Mouse (Mus musculus): Measurements from ENCODE around the gene Ctf2. TPM values are rescaled to one million over a fixed set of nuclear protein-coding genes. Genes with fewer than 3 reads are reported as not detected.
A peak's percentile ranks its signal among the peaks of the same experiment; 100 is the strongest.

The Ctf2 gene
- total and polyA plus RNA-seq, 2 experiments from 2014 or later: not detected

- Histone ChIP-seq H3K4me3 (ENCODE audit: low read length) (peak overlapping the region; percentile 75), H3K27ac (peak overlapping the region; percentile 97; the same call in 1 of the 2 replicates), H3K36me3 (ENCODE audit: insufficient read depth, low read length) (peaks cover 5% of the 10 kb centered on the region; the same call in 1 of the 2 replicates), H3K4me1 (ENCODE audit: insufficient read depth, low read length) (peaks cover 15% of the 10 kb centered on the region), H3K27me3 (ENCODE audit: insufficient read depth, low read length) (no peaks in the 10 kb centered on the region), H3K9me3 (ENCODE audit: low read length) (no peaks in the 10 kb centered on the region), H3K4me2 (ENCODE audit: low read depth, low read length) (peak overlapping the region; percentile 77), H3K9ac (replicated peaks; ENCODE audit: low read length) (no peak overlapping the region)
- DNase-seq (ENCODE audit: low spot score) (no peak), ATAC-seq (no peak)
- no peak for TF ChIP-seq CTCF (IDR thresholded peaks at IDR 0.05; ENCODE audit: low read depth)
- 79% methylated on average over 5 of the region's 5 CpGs for WGBS
Measured at GRCm38 (mm10) chr7:127709261-127709979, 22.5 kb downstream of the Ctf2 start.

GRCm38 (mm10) chr7:127708207-127709078 is 23.5 kb downstream of the Ctf2 start, which contains the start of gene Bcl7c:
Gene Bcl7c (minus strand): TSS chr7:127708933.
- peak within 1 kb of the TSS; percentile 75 for H3K4me3 ChIP-seq (ENCODE audit: low read length)
- peak; percentile 62 for TF ChIP-seq CTCF (IDR thresholded peaks at IDR 0.05; ENCODE audit: low read depth)
- 1% methylated on average over 77 of the region's 90 CpGs for WGBS

GRCm38 (mm10) chr7:127707957-127708206 is 24.1 kb downstream of the Ctf2 start:
- Histone ChIP-seq H3K36me3 (ENCODE audit: insufficient read depth, low read length) (peaks cover 10% of the 10 kb centered on the region; the same call in 1 of the 2 replicates), H3K9me3 (ENCODE audit: low read length) (no peaks in the 10 kb centered on the region), H3K9ac (replicated peaks; ENCODE audit: low read length) (peak overlapping the region; percentile 94), H3K27ac (peak overlapping the region; percentile 97), H3K27me3 (ENCODE audit: insufficient read depth, low read length) (no peaks in the 10 kb centered on the region), H3K4me3 (ENCODE audit: low read length) (peak overlapping the region; percentile 75), H3K4me2 (ENCODE audit: low read depth, low read length) (peak overlapping the region; percentile 77), H3K4me1 (ENCODE audit: insufficient read depth, low read length) (peaks cover 15% of the 10 kb centered on the region)
- WGBS: 1% methylated on average over 5 of the region's 5 CpGs
- no peak for TF ChIP-seq CTCF (IDR thresholded peaks at IDR 0.05; ENCODE audit: low read depth)
- no peak for ATAC-seq
- no peak for DNase-seq (ENCODE audit: low spot score)

More at GRCm38 (mm10) chr7:127708207-127709078, 23.5 kb downstream of the Ctf2 start, which contains the start of gene Bcl7c:
- H3K9me3 ChIP-seq (ENCODE audit: low read length): no peaks in the 10 kb centered on the region
- ATAC-seq: peak; percentile 90
- no peaks in the 10 kb centered on the region for H3K27me3 ChIP-seq (ENCODE audit: insufficient read depth, low read length)
- DNase-seq (ENCODE audit: low spot score): peak; percentile 94
- peak within 1 kb of the TSS; percentile 94 for H3K9ac ChIP-seq (replicated peaks; ENCODE audit: low read length)
- H3K4me1 ChIP-seq (ENCODE audit: insufficient read depth, low read length): peaks cover 15% of the 10 kb centered on the region
- H3K36me3 ChIP-seq (ENCODE audit: insufficient read depth, low read length): peaks cover 10% of the 10 kb centered on the region; the same call in 1 of the 2 replicates
- H3K4me2 ChIP-seq (ENCODE audit: low read depth, low read length): peak within 1 kb of the TSS; percentile 77
- H3K27ac ChIP-seq: peak within 1 kb of the TSS; percentile 97

- Histone ChIP-seq H3K4me1 (ENCODE audit: insufficient read depth, low read length) (peaks cover 9% of the 10 kb centered on the region), H3K9ac (replicated peaks; ENCODE audit: low read length) (peak overlapping the region; percentile 94), H3K36me3 (ENCODE audit: insufficient read depth, low read length) (peaks cover 10% of the 10 kb centered on the region; the same call in 1 of the 2 replicates), H3K27ac (peak overlapping the region; percentile 97), H3K9me3 (ENCODE audit: low read length) (no peaks in the 10 kb centered on the region), H3K4me3 (ENCODE audit: low read length) (peak overlapping the region; percentile 75), H3K4me2 (ENCODE audit: low read depth, low read length) (peak overlapping the region; percentile 77), H3K27me3 (ENCODE audit: insufficient read depth, low read length) (no peaks in the 10 kb centered on the region)
- TF ChIP-seq CTCF (IDR thresholded peaks at IDR 0.05; ENCODE audit: low read depth): no peak
- whole genome bisulfite sequencing: 30% methylated on average over 22 of the region's 22 CpGs
- peak; percentile 24 for DNase-seq (ENCODE audit: low spot score)
- ATAC-seq: no peak
Measured at GRCm38 (mm10) chr7:127707045-127707956, 24.7 kb downstream of the Ctf2 start.

- Histone ChIP-seq H3K9me3 (ENCODE audit: low read length) (no peaks in the 10 kb centered on the region), H3K27me3 (ENCODE audit: insufficient read depth, low read length) (no peaks in the 10 kb centered on the region), H3K4me2 (ENCODE audit: low read depth, low read length) (no peak overlapping the region), H3K4me3 (ENCODE audit: low read length) (no peak overlapping the region), H3K36me3 (ENCODE audit: insufficient read depth, low read length) (peaks cover 10% of the 10 kb centered on the region; the same call in 1 of the 2 replicates), H3K27ac (no peak overlapping the region), H3K4me1 (ENCODE audit: insufficient read depth, low read length) (peaks cover 8% of the 10 kb centered on the region), H3K9ac (replicated peaks; ENCODE audit: low read length) (no peak overlapping the region)
- DNase-seq (ENCODE audit: low spot score): no peak
- TF ChIP-seq CTCF (IDR thresholded peaks at IDR 0.05; ENCODE audit: low read depth): no peak
- 63% methylated on average over 4 of the region's 4 CpGs for WGBS
- ATAC-seq: no peak
Measured at GRCm38 (mm10) chr7:127705706-127706105, 26.3 kb downstream of the Ctf2 start.

- DNase-seq (ENCODE audit: low spot score) (no peak), ATAC-seq (no peak)
- H3K4me3 ChIP-seq (ENCODE audit: low read length): no peak overlapping the region
- no peak overlapping the region for H3K9ac ChIP-seq (replicated peaks; ENCODE audit: low read length)
- H3K9me3 ChIP-seq (ENCODE audit: low read length): no peaks in the 10 kb centered on the region
- peaks cover 8% of the 10 kb centered on the region for H3K4me1 ChIP-seq (ENCODE audit: insufficient read depth, low read length)
- no peak overlapping the region for H3K27ac ChIP-seq
- WGBS: 77% methylated on average over 6 of the region's 6 CpGs
- H3K4me2 ChIP-seq (ENCODE audit: low read depth, low read length): no peak overlapping the region
- H3K36me3 ChIP-seq (ENCODE audit: insufficient read depth, low read length): peaks cover 15% of the 10 kb centered on the region; the same call in 1 of the 2 replicates
- H3K27me3 ChIP-seq (ENCODE audit: insufficient read depth, low read length): no peaks in the 10 kb centered on the region
- no peak for TF ChIP-seq CTCF (IDR thresholded peaks at IDR 0.05; ENCODE audit: low read depth)
Measured at GRCm38 (mm10) chr7:127704598-127704997, 27.4 kb downstream of the Ctf2 start.
